Mouse (Mus musculus) neural tube, embryonic 11.5 days (tissue): ENCODE measurements at regions not wholly inside any gene's neighbourhood (a gene's known extent, or its start where the extent isn't known, plus 50 kb on each side); places are given as distances from the start of the nearest gene placed in this dataset.

Experiments
- ATAC-seq: fragments of 200-750 bp; cut with Nextera tagmentation; 2 replicates; pipeline ENCODE4 v1.8.0; 2017; ENCODE audit warnings: moderate number of reproducible peaks, mild to moderate bottlenecking, moderate TSS enrichment, moderate library complexity; ENCODE audit not compliant: insufficient read depth, low FRiP score, low TSS enrichment
- DNase-seq: peaks from one replicate; pipeline ENCODE4 v3.0.0-alpha.2; 2015; ENCODE audit warnings: low spot score
- H3K27ac ChIP-seq: fragments of 300-500 bp; sonication (generic); 2 replicates; pipeline ENCODE4 v1.5.1; 2014; ENCODE audit warnings: low read depth, mild to moderate bottlenecking, low read length
- H3K27me3 ChIP-seq: fragments of 300-500 bp; sonication (generic); 2 replicates; pipeline ENCODE4 v1.6.1; 2014; ENCODE audit warnings: mild to moderate bottlenecking, low read length, mixed read lengths; ENCODE audit not compliant: control insufficient read depth, insufficient read depth
- H3K36me3 ChIP-seq: fragments of 300-500 bp; sonication (generic); 2 replicates; pipeline ENCODE4 v1.6.1; 2014; ENCODE audit warnings: mild to moderate bottlenecking, low read length, moderate library complexity, mixed read lengths; ENCODE audit not compliant: control insufficient read depth, insufficient read depth
- H3K4me1 ChIP-seq: fragments of 300-500 bp; sonication (generic); 2 replicates; pipeline ENCODE4 v1.6.1; 2014; ENCODE audit warnings: low read length, mixed read lengths; ENCODE audit not compliant: control insufficient read depth, insufficient read depth
- H3K4me2 ChIP-seq: fragments of 300-500 bp; sonication (generic); 2 replicates; pipeline ENCODE4 v1.6.1; 2014; ENCODE audit warnings: low read depth, mild to moderate bottlenecking, moderate library complexity
- H3K4me3 ChIP-seq: fragments of 300-500 bp; sonication (generic); 2 replicates; pipeline ENCODE4 v1.5.1; 2014; ENCODE audit warnings: low read depth, low read length
- H3K9ac ChIP-seq: fragments of 300-500 bp; sonication (generic); 2 replicates; pipeline ENCODE4 v1.6.1; 2014; ENCODE audit warnings: mild to moderate bottlenecking, low read length
- H3K9me3 ChIP-seq: fragments of 300-500 bp; sonication (generic); 2 replicates; pipeline ENCODE4 v1.6.1; 2016; ENCODE audit warnings: low read length; ENCODE audit not compliant: control insufficient read depth
- WGBS: fragments of 180-500 bp; shearing (Covaris S2); extraction: QIAGEN DNeasy Blood & Tissue Kit; methylation state at CpG from one replicate; pipeline ENCODE4 v1.1.7; 2014; 5-methylcytosine and 5-hydroxymethylcytosine counted together

DNA sequence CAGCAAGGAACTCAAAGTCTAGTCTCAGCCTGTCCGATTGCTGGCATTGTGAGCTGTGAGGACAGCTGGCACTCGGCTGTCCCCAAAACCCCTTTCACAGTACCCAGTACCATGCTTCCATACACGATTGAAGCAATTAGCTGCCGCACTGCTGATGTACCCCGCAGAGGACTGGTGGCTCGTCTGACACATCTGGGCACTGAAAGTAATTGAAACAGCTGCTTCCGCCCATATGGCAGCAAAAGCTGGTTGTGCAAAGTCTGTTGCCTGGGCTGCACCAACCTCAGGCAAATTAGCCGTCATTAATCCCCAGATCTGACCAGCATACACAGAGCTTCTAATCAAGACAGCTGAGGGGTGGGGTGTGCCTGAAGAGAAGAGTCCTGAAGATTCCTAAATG is 313.1 kb upstream of the Arrdc4 start:
- ATAC-seq (peak; percentile 53), DNase-seq (peak; percentile 18)
- Histone ChIP-seq H3K9me3 (no peaks in the 10 kb centered on the region), H3K4me1 (no peaks in the 10 kb centered on the region), H3K27ac (no peak overlapping the region), H3K27me3 (no peaks in the 10 kb centered on the region), H3K9ac (no peak overlapping the region), H3K36me3 (no peaks in the 10 kb centered on the region), H3K4me3 (no peak overlapping the region), H3K4me2 (no peak overlapping the region)
- 52% methylated on average over 8 of the region's 8 CpGs for WGBS

DNA sequence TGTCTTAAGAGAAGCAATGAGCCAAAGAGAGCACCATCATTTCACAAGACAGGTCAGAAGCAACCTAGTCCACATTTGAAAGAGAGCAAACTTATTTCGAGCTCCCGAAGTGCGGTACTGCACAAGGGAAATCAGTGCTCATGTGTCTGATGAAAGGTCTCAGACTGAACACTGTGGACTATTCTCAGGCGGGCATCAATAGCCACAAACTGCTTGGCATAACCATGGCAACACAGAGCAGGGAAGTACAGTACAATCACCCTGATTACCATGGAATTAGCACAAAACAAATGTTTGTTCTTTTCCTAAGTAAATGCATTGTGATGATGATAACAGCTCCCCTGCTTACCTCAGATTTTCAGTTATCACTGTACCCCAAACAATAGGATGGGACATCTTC is 312.2 kb upstream of the Arrdc4 start:
- Histone ChIP-seq H3K9ac (no peak overlapping the region), H3K4me3 (no peak overlapping the region), H3K4me1 (no peaks in the 10 kb centered on the region), H3K27ac (no peak overlapping the region), H3K9me3 (no peaks in the 10 kb centered on the region), H3K27me3 (no peaks in the 10 kb centered on the region), H3K36me3 (no peaks in the 10 kb centered on the region), H3K4me2 (no peak overlapping the region)
- 80% methylated on average over 4 of the region's 4 CpGs for WGBS
- ATAC-seq = no peak
- no peak for DNase-seq

DNA sequence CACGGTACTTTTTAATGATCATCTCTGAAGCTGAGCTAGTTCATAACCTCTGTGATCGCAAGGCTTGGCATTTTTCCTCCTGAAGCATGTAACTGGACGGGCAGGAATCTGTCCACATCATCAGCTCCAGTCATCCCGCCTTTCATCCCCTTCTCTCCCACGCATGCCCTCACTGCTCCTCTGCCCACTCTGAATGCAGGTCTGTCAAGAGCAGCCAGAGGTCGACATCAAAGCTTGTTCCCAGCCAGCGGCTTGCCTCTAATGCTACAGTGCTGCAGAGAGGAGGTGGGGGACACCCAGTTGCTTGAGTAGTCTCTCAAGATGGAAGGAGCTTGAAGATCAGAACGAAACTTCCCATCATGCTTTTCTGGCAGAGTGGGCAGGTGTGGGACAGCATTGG is 267.5 kb upstream of the Arrdc4 start:
- H3K4me1 ChIP-seq = no peaks in the 10 kb centered on the region
- H3K36me3 ChIP-seq = no peaks in the 10 kb centered on the region
- H3K9ac ChIP-seq = no peak overlapping the region
- no peaks in the 10 kb centered on the region for H3K9me3 ChIP-seq
- H3K27ac ChIP-seq = no peak overlapping the region
- ATAC-seq = no peak
- DNase-seq = no peak
- 54% methylated on average over 8 of the region's 8 CpGs for WGBS
- H3K27me3 ChIP-seq = no peaks in the 10 kb centered on the region
- no peak overlapping the region for H3K4me2 ChIP-seq
- H3K4me3 ChIP-seq = no peak overlapping the region

DNA sequence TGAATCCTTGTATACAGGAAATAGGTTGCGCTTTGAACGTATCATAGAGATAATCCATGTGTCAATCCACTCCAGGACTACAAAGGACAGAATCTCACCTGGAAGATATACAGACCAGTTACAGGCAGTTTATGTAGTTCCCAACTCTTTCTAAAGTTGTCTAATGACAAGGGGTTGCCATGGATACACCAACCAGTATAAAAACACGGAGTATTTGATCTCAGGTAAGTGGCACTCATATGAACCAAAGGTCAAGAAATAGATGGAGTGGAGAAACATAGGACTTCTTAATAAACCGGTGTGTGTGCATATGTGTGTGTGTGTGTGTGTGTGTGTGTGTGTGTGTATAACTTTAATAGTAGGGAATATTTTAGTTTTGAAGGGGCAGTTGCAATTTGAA is 266.0 kb upstream of the Arrdc4 start:
- no peaks in the 10 kb centered on the region for H3K9me3 ChIP-seq
- H3K4me1 ChIP-seq = no peaks in the 10 kb centered on the region
- H3K27me3 ChIP-seq = no peaks in the 10 kb centered on the region
- H3K36me3 ChIP-seq = no peaks in the 10 kb centered on the region
- H3K27ac ChIP-seq = no peak overlapping the region
- H3K4me3 ChIP-seq = no peak overlapping the region
- WGBS = 87% methylated on average over 4 of the region's 4 CpGs
- DNase-seq (no peak), ATAC-seq (no peak)
- no peak overlapping the region for H3K9ac ChIP-seq
- no peak overlapping the region for H3K4me2 ChIP-seq

DNA sequence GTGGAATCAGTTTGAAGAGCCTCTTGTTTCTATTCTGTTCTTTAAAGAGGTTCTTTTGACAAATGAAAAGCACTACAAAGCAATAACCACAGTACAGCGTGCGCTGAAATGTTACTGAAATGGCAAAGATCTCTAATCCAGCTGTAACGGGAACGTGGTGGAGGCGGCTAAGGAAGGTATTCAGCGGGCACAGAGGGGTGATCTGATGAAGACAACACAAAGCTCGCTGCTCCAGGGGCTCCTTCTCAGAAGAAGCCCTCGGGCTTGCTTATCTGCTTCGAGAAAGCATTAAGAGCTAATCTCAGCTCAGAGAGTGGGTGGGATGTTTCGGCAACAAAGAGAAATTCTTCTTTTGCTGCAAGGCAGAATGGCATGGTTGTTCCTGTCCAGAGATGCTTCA is 258.2 kb upstream of the Arrdc4 start:
- no peak overlapping the region for H3K4me3 ChIP-seq
- no peak overlapping the region for H3K9ac ChIP-seq
- H3K27me3 ChIP-seq = no peaks in the 10 kb centered on the region
- ATAC-seq = no peak
- no peaks in the 10 kb centered on the region for H3K36me3 ChIP-seq
- no peak overlapping the region for H3K4me2 ChIP-seq
- no peaks in the 10 kb centered on the region for H3K4me1 ChIP-seq
- 84% methylated on average over 10 of the region's 10 CpGs for WGBS
- H3K9me3 ChIP-seq = no peaks in the 10 kb centered on the region
- H3K27ac ChIP-seq = no peak overlapping the region
- DNase-seq = no peak

DNA sequence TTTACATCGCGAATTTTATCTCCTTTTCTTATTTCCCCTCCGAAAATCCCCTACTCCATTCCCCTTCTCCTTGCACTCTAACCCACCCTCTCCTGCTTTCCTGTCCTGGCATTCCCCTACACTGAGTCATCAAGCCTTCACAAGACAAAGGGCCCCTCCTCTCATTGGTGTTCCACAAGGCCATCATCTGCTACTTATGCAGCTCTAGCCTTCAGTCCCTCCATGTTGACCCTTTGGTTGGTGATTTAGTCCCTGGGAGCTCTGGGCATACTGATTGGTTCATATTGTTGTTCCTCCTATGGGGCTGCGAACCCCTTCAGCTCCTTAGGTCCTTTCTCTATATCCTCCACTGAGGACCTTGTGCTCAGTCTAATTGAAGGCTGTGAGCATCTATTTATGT is 239.0 kb upstream of the Arrdc4 start:
- ATAC-seq = no peak
- H3K9ac ChIP-seq = no peak overlapping the region
- H3K27ac ChIP-seq = no peak overlapping the region
- no peaks in the 10 kb centered on the region for H3K4me1 ChIP-seq
- no peak for DNase-seq
- 86% methylated on average over 4 of the region's 4 CpGs for WGBS
- H3K4me2 ChIP-seq = no peak overlapping the region
- H3K27me3 ChIP-seq = no peaks in the 10 kb centered on the region
- H3K4me3 ChIP-seq = no peak overlapping the region
- H3K9me3 ChIP-seq = no peaks in the 10 kb centered on the region
- no peaks in the 10 kb centered on the region for H3K36me3 ChIP-seq

DNA sequence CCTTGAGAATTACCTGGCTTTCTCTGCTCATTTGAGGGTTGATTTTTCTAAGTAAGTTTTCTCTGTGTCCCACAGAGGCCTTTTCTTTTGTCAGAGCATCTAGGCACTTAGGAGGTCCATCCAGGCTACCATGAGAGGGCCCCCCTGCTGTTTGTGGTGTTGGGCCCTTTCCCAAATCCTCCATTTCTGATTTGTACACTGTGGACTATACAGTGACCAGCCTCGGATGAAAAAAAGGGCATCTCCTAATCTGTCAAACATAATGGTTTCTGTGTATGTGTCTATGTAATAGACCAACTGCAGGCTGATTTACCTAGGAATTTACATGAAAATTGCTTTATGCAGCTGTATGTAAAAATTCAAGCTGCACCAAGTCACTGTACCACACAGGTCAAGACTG is 234.9 kb upstream of the Arrdc4 start:
- ATAC-seq (no peak), DNase-seq (no peak)
- H3K4me1 ChIP-seq = no peaks in the 10 kb centered on the region
- no peak overlapping the region for H3K9ac ChIP-seq
- no peaks in the 10 kb centered on the region for H3K9me3 ChIP-seq
- no peaks in the 10 kb centered on the region for H3K36me3 ChIP-seq
- no peaks in the 10 kb centered on the region for H3K27me3 ChIP-seq
- H3K4me2 ChIP-seq = no peak overlapping the region
- 59% methylated on average over 1 of the region's 1 CpGs for WGBS
- no peak overlapping the region for H3K4me3 ChIP-seq
- H3K27ac ChIP-seq = no peak overlapping the region

DNA sequence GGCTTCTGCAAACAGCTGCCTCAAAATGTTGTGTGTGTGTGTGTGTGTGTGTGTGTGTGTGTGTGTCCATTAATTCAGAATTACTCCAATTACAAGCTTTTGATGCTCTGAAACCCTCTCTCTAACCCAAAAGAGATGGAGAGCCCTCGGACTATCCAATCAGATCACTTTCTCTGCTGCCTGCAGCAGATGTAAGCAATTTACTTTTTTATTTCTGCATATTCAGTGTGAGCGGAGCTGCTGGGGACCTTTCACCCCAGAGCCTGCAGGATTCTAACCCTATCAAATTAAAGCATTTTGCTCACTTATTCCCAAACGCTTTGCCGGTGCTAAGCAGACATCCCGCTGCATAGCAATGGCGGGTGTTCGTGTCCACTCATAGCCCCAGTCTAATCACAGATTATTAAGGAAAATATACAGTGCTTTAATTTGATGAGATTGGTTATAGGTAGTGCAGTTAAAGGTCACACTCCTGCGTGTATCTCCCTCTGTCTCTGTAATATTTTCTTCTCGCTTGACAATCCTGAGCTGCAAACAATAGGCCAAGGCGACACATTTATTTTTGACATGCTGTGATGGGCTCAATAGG is 234.0 kb upstream of the Arrdc4 start:
- Histone ChIP-seq H3K9me3 (no peaks in the 10 kb centered on the region), H3K4me1 (no peaks in the 10 kb centered on the region), H3K27ac (no peak overlapping the region), H3K4me2 (no peak overlapping the region), H3K4me3 (no peak overlapping the region), H3K9ac (no peak overlapping the region), H3K36me3 (no peaks in the 10 kb centered on the region), H3K27me3 (no peaks in the 10 kb centered on the region)
- no peak for DNase-seq
- WGBS = 75% methylated on average over 10 of the region's 10 CpGs
- ATAC-seq = no peak

DNA sequence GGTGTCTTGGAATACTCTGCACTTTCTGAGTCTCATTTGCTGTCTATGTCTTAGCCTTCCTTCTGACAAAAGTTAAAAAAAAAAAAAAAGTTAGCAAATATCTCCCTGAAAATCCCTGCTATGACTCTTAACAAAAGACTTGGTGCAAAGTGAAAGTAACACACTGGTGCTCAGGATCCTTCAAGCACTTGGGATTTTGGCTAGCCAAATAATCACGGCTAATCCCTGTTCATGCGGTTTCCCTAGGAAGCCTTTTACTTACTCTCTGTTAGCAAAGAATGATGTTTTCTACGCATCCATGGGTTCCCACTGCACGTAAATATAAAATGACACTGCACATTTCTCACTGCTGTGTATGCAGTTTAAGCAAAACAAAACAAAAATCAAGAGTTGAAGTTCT is 229.5 kb upstream of the Arrdc4 start:
- H3K9ac ChIP-seq = no peak overlapping the region
- no peak overlapping the region for H3K27ac ChIP-seq
- DNase-seq (no peak), ATAC-seq (no peak)
- no peaks in the 10 kb centered on the region for H3K4me1 ChIP-seq
- no peak overlapping the region for H3K4me3 ChIP-seq
- no peaks in the 10 kb centered on the region for H3K36me3 ChIP-seq
- no peaks in the 10 kb centered on the region for H3K27me3 ChIP-seq
- 54% methylated on average over 4 of the region's 4 CpGs for WGBS
- H3K4me2 ChIP-seq = no peak overlapping the region
- no peaks in the 10 kb centered on the region for H3K9me3 ChIP-seq
